Mouse (Mus musculus) Patski (cell line): ENCODE data around the gene Kdm3a. TPM values are rescaled to one million over a fixed set of nuclear protein-coding genes. Genes with fewer than 3 reads are reported as not detected.

Source experiments
- ATAC-seq: fragments of 100-300 bp; one replicate; pipeline ENCODE4 v1.8.0; 2021
- CTCF ChIA-PET: fragments of 350-600 bp; sonication (Branson Sonifier 250); formaldehyde crosslinking; loops from one replicate; lab custom pipeline; 2022; ENCODE audit warnings: inconsistent platforms; lab: Charles Lee
- POLR2A ChIA-PET: fragments of 350-600 bp; sonication (Branson Sonifier 250); formaldehyde crosslinking; loops from one replicate; lab custom pipeline; 2022; ENCODE audit warnings: antibody characterized with exemption, inconsistent platforms; lab: Charles Lee
- DNase-seq: peaks from one replicate; pipeline ENCODE4 v3.0.0-alpha.2; 2011; ENCODE audit warnings: low read depth, low spot score
- H3K27me3 ChIP-seq: fragments of 371-371 bp; one replicate; pipeline ENCODE4 v1.5.1; 2021
- CTCF ChIP-seq: fragments of 100-300 bp; IDR thresholded peaks from one replicate; pipeline ENCODE4 v1.5.1; 2021
- in situ Hi-C: fragments of 300-500 bp; cut with MboI; formaldehyde crosslinking; loops from 3 replicates; pipeline ENCODE4 v1.11.1; 2018; ENCODE audit warnings: low pct_unique_long_range_greater_than_20kb, mixed read lengths
- polyA plus RNA-seq: library from polyadenylated mRNA; unstranded; gene quantifications from one replicate; pipeline ENCODE4 v1.2.3, GENCODE M21; 2021

Kdm3a gene
- polyA plus RNA-seq, result 53.5 TPM

DNA sequence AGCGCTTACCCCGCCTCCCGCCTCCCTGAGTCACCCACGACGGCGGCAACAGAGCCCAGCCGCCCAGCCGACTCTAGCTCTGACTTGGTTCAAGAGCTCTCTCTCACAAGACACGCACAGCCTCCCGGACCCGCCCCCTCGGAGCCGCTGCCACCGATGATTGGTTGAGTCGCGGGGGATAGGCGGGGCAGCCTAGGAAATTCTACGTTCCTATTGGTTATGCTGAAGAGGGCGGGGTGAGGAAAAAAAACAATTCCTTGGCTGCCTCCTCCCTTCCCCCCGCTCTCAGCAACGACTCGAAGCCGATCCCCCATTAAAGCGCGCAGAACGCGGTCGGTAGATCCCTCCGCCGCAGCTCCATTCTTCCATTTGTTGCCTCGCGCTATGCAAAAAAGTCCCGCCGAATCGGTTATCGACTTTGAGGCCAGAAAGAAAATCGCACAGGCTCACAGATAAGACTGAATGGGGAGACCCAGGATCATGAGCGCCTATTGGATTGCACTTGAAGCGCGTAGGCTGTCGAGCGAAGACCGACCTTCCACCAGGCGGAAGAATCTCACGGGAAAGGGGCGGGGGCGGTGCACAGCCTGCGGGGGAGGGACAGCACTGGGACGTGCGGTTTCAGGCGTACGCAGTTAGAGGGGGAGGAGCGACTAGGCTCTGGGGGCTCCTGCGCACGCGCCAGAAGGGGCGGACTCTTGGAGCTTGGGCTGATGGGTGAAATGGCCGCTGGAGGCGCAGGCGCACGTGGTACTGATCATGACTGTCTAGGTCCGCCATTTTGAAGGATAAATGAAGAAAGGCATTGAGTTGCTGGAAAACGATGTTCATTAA lies at the start of gene Kdm3a:
Gene Kdm3a (minus strand): TSS at position 162 of the 834 bp plus-strand sequence.
- CTCF ChIA-PET, result no interaction called here
- peaks cover 28% of the 10 kb centered on the region for H3K27me3 ChIP-seq
- in situ Hi-C loops, result loop anchor here (5.0 kb wide), 1 partner anchor 174 kb away; no protein-coding TSS in a partner anchor
- ATAC-seq, result peak; percentile 98
- TF ChIP-seq CTCF, result peak; percentile 68
- POLR2A ChIA-PET, result no interaction called here
- DNase-seq, result peak; percentile 97

GRCm38 (mm10) chr6:71678891-71679290 lies 46.1 kb upstream of the Kdm3a start:
- CTCF ChIA-PET, result no interaction called here
- in situ Hi-C loops, result no loop called here
- POLR2A ChIA-PET, result no interaction called here
- DNase-seq, result no peak
- H3K27me3 ChIP-seq, result peaks cover 13% of the 10 kb centered on the region
- peak; percentile 57 for TF ChIP-seq CTCF
- ATAC-seq, result no peak

DNA sequence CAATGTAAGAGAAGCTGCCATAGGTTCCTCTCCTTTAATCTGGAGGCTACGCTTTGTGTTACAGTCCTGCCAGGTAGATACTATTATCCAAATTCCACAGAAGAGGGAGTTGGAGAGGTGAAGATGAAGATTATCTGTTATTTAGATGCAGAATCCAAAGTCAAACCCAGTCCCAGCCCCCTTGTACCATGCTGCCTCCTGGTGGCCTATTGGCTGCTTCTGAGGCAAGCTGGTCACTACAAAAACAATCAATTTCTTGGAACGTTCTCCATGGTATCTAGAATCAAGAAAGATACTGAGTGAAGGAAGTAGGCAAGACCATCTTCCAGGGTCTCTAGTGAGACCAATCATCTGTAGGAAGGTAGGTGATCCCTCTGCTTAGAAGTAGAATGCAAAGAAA lies 40.4 kb upstream of the Kdm3a start:
- peaks cover 14% of the 10 kb centered on the region for H3K27me3 ChIP-seq
- DNase-seq (no peak), ATAC-seq (no peak)
- ChIA-PET POLR2A (no interaction called here), CTCF (no interaction called here)
- in situ Hi-C loops, result no loop called here
- TF ChIP-seq CTCF, result peak; percentile 55

GRCm38 (mm10) chr6:71664511-71664910 lies 31.7 kb upstream of the Kdm3a start:
- H3K27me3 ChIP-seq, result peaks cover 10% of the 10 kb centered on the region
- in situ Hi-C loops, result no loop called here
- CTCF ChIA-PET, result no interaction called here
- POLR2A ChIA-PET, result no interaction called here
- TF ChIP-seq CTCF, result no peak
- peak; percentile 2 for DNase-seq
- ATAC-seq, result no peak

DNA sequence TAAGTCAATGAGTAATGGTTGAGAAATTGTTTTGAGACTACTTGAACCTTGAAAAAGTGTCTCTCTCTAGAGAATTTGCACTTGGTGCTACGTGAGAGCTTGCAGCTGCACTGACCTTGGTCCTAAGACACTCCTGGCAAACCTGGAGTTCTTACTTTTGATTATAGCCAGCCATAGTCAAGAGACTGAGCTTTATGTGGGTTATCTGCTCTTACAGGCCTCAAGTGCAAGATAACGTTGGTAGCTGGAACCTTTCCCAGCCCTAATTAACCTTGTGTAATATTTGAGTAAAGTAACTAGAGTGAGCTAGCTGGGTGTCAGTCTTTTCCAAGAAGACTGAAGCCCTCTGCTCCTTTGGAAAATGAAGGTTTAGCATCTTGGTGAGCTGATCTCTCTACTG lies 25.5 kb upstream of the Kdm3a start:
- CTCF ChIA-PET, result no interaction called here
- ATAC-seq (no peak), DNase-seq (no peak)
- in situ Hi-C loops, result no loop called here
- TF ChIP-seq CTCF, result no peak
- peaks cover 12% of the 10 kb centered on the region for H3K27me3 ChIP-seq
- POLR2A ChIA-PET, result no interaction called here

- DNase-seq, result no peak
- in situ Hi-C loops, result no loop called here
- POLR2A ChIA-PET, result no interaction called here
- peaks cover 25% of the 10 kb centered on the region for H3K27me3 ChIP-seq
- TF ChIP-seq CTCF, result no peak
- no peak for ATAC-seq
- CTCF ChIA-PET, result no interaction called here
Observed at GRCm38 (mm10) chr6:71655835-71656234, 23.0 kb upstream of the Kdm3a start.

DNA sequence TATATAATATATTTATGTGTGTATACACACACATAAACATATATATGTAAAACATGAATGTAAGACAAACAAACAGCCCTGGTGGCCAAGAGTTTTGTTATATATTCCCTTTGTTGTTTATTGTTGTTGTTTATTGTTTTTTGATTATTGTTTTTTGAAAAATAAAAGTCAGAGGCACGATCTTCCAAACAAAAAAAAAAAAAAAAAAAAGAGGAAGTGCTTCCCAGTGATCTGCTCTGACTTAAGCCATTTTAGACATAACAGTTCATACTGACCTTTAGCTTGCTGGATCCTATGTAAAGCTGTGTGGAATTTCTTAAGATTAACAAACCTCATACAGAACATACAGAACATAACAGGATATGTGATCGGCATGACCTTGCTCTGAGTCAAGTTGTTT lies 19.1 kb upstream of the Kdm3a start:
- CTCF ChIA-PET, result no interaction called here
- POLR2A ChIA-PET, result no interaction called here

GRCm38 (mm10) chr6:71632486-71632828 lies 333 bp downstream of the Kdm3a start:
- ChIA-PET CTCF (no interaction called here), POLR2A (interaction anchor here (0.8 kb wide), 1 partner anchor 191 kb away, joined by 4 read pairs; no protein-coding TSS in a partner anchor)
- ATAC-seq (no peak), DNase-seq (no peak)
- H3K27me3 ChIP-seq, result peaks cover 23% of the 10 kb centered on the region
- in situ Hi-C loops, result loop anchor here (5.0 kb wide), 1 partner anchor 175 kb away; no protein-coding TSS in a partner anchor
- no peak for TF ChIP-seq CTCF

More for the DNA sequence above, 19.1 kb upstream of the Kdm3a start:
- no peak for TF ChIP-seq CTCF
- in situ Hi-C loops, result no loop called here
- H3K27me3 ChIP-seq, result peaks cover 28% of the 10 kb centered on the region
- no peak for ATAC-seq
- DNase-seq, result no peak

GRCm38 (mm10) chr6:71631706-71632461 lies 906 bp downstream of the Kdm3a start:
- ChIA-PET CTCF (interaction anchor here (1.4 to 1.6 kb wide), 2 partner anchors 11 to 18 kb away, joined by 3 read pairs; no protein-coding TSS in a partner anchor), POLR2A (interaction anchor here (0.8 kb wide), 1 partner anchor 191 kb away, joined by 4 read pairs; no protein-coding TSS in a partner anchor)
- in situ Hi-C loops, result loop anchor here (5.0 kb wide), 1 partner anchor 175 kb away; no protein-coding TSS in a partner anchor
- no peak for DNase-seq
- no peak for ATAC-seq
- peaks cover 17% of the 10 kb centered on the region for H3K27me3 ChIP-seq
- no peak for TF ChIP-seq CTCF

- peaks cover 12% of the 10 kb centered on the region for H3K27me3 ChIP-seq
- in situ Hi-C loops, result loop anchor here (5.0 kb wide), 1 partner anchor 176 kb away; no protein-coding TSS in a partner anchor
- ATAC-seq (no peak), DNase-seq (no peak)
- CTCF ChIA-PET, result interaction anchor here (1.4 to 1.6 kb wide), 2 partner anchors 10 to 17 kb away, joined by 3 read pairs; no protein-coding TSS in a partner anchor
- TF ChIP-seq CTCF, result no peak
- POLR2A ChIA-PET, result no interaction called here
Observed at GRCm38 (mm10) chr6:71631196-71631595, 1.6 kb downstream of the Kdm3a start.
